Mouse (Mus musculus) hindbrain, embryonic 14.5 days (tissue): ENCODE measurements around the gene Pecam1. TPM values are rescaled to one million over a fixed set of nuclear protein-coding genes. Genes with fewer than 3 reads are reported as not detected.
A peak's percentile ranks its signal among the peaks of the same experiment; 100 is the strongest.
"Not testable (repeated sequence)": the region's sequence is repeated elsewhere in the genome, so short reads cannot be mapped to it uniquely, and the experiment has no call there.

Source experiments
- ATAC-seq: fragments of 200-750 bp; cut with Nextera tagmentation; 2 replicates; pipeline ENCODE4 v1.8.0; 2017; ENCODE audit warnings: moderate number of reproducible peaks, mild to moderate bottlenecking, moderate TSS enrichment, moderate library complexity; ENCODE audit not compliant: low FRiP score
- DNase-seq: peaks from one replicate; pipeline ENCODE4 v3.0.0-alpha.2; 2015; ENCODE audit warnings: low spot score
- H3K27ac ChIP-seq: fragments of 300-500 bp; sonication (generic); 2 replicates; pipeline ENCODE4 v1.5.1; 2014; ENCODE audit warnings: mild to moderate bottlenecking, moderate library complexity
- H3K27me3 ChIP-seq: fragments of 300-500 bp; sonication (generic); 2 replicates; pipeline ENCODE4 v1.6.1; 2014; ENCODE audit warnings: mild to moderate bottlenecking, low read length, mixed read lengths; ENCODE audit not compliant: control insufficient read depth, insufficient read depth
- H3K36me3 ChIP-seq: fragments of 300-500 bp; sonication (generic); replicated peaks from 2 replicates; pipeline ENCODE4 v1.6.1; 2014; ENCODE audit not compliant: control insufficient read depth, insufficient read depth
- H3K4me1 ChIP-seq: fragments of 300-500 bp; sonication (generic); replicated peaks from 2 replicates; pipeline ENCODE4 v1.6.1; 2014; ENCODE audit warnings: antibody characterized with exemption, low read length, mixed read lengths; ENCODE audit not compliant: control insufficient read depth, insufficient read depth
- H3K4me2 ChIP-seq: fragments of 300-500 bp; sonication (generic); replicated peaks from 2 replicates; pipeline ENCODE4 v1.6.1; 2014; ENCODE audit warnings: mild to moderate bottlenecking, moderate library complexity
- H3K4me3 ChIP-seq: fragments of 300-500 bp; sonication (generic); replicated peaks from 2 replicates; pipeline ENCODE4 v1.5.1; 2014; ENCODE audit warnings: mild to moderate bottlenecking, low read length
- H3K9ac ChIP-seq: fragments of 300-500 bp; sonication (generic); 2 replicates; pipeline ENCODE4 v1.6.1; 2014
- H3K9me3 ChIP-seq: fragments of 300-500 bp; sonication (generic); 2 replicates; pipeline ENCODE4 v1.6.1; 2016; ENCODE audit warnings: low read length; ENCODE audit not compliant: control insufficient read depth
- WGBS: fragments of 180-500 bp; shearing (Covaris S2); extraction: QIAGEN DNeasy Blood & Tissue Kit; methylation state at CpG from one replicate; pipeline ENCODE4 v1.1.7; 2014; 5-methylcytosine and 5-hydroxymethylcytosine counted together
- polyA plus RNA-seq: library from polyadenylated mRNA; unstranded; fragments of >200 nt; fragmentation: Nextera tagmentation; extraction: Ambion mirVana; gene quantifications from 2 replicates; pipeline ENCODE4 v1.2.1, GENCODE M21; 2014

The Pecam1 gene
- polyA plus RNA-seq, 1 experiment from 2014 or later = 16.0 TPM

DNA sequence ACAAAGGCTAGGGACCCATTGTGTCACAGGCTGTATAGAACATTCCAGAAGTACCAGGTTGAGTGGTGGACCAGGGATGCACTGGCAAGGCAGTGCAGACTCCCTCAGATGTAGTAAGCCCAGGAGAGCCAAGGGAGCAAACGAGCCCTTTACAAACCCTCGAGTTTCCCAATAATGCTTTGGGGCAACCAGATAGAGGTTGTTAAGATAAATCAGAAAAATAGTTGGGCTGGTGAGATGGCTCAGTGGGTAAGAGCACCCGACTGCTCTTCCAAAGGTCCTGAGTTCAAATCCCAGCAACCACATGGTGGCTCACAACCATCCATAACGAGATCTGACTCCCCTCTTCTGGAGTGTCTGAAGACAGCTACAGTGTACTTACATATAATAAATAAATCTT is 131.7 kb downstream of the Pecam1 start:
- not testable (repeated sequence) for H3K36me3 ChIP-seq, H3K4me1 ChIP-seq, H3K9ac ChIP-seq, ATAC-seq, DNase-seq, H3K4me3 ChIP-seq, H3K27ac ChIP-seq, H3K9me3 ChIP-seq, H3K4me2 ChIP-seq, H3K27me3 ChIP-seq
- WGBS = 96% methylated on average over 3 of the region's 4 CpGs

DNA sequence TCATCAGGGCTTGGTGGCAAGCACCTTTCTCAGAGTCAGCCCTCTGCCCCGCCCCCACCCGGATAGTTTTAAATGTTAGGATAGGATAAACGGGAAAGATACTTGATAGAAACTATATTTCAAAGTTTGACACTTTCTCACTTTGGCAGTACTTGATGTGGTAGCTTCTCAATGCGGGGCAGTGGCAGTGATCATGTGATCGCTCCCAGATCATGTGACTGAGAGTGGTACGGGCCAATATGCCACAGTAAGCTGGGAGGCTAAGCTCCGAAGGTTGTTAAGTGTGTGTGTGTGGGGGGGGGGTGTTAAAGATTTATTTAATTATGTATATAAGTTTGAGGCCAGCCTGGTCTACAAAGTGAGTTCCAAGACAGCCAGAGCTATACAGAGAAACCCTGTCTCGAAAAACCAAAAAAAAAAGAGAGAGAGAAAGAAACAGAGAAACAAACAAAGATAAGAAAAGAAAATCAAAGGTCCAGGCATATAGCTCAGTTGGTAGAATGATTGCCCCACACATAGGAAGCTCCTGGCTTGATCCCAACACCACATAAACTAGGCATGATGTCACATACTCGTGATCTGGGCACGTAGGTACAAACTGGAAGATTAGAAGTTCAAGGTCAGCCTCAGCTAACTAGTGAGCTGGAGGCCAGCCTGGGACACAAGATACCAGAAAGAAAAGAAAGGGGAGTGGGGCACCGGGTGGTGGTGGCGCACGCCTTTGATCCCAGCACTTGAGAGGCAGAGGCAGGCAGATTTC is 132.4 kb downstream of the Pecam1 start:
- no peaks in the 10 kb centered on the region for H3K27me3 ChIP-seq
- DNase-seq (no peak), ATAC-seq (no peak)
- no peak overlapping the region for H3K27ac ChIP-seq
- no peak overlapping the region for H3K9ac ChIP-seq
- H3K4me2 ChIP-seq = no peak overlapping the region
- no peak overlapping the region for H3K4me3 ChIP-seq
- H3K9me3 ChIP-seq = no peaks in the 10 kb centered on the region
- 0 out of 2 replicates have a peak, but pooled peaks cover 3% of the 10 kb centered on the region for H3K4me1 ChIP-seq
- no peaks in the 10 kb centered on the region for H3K36me3 ChIP-seq
- WGBS = 86% methylated on average over 13 of the region's 13 CpGs

DNA sequence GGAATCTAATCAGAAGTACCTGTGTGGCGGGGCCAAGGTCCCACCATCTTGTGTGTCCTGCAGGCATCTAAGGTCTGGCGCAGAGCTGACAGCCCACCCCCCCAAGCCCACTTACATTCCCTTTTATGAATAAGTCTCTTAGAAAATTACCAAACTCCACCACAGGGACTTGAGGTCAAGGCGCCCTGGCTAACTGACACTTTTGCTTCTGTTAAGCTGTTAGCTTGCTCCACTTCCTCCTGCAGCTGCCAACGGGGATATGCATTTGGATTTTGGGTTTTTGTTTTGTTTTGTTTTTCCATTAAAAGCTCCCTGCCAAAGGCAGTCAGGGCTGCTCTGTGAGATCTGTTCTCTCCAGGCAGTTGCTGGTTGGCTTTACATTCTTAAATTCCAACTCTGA is 134.9 kb downstream of the Pecam1 start:
- H3K4me2 ChIP-seq = no peak overlapping the region
- no peak overlapping the region for H3K4me3 ChIP-seq
- H3K27me3 ChIP-seq = no peaks in the 10 kb centered on the region
- DNase-seq = no peak
- no peak overlapping the region for H3K9ac ChIP-seq
- no peaks in the 10 kb centered on the region for H3K36me3 ChIP-seq
- no peak overlapping the region for H3K27ac ChIP-seq
- ATAC-seq = no peak
- WGBS = 80% methylated on average over 4 of the region's 4 CpGs
- peaks cover 19% of the 10 kb centered on the region for H3K4me1 ChIP-seq
- no peaks in the 10 kb centered on the region for H3K9me3 ChIP-seq

DNA sequence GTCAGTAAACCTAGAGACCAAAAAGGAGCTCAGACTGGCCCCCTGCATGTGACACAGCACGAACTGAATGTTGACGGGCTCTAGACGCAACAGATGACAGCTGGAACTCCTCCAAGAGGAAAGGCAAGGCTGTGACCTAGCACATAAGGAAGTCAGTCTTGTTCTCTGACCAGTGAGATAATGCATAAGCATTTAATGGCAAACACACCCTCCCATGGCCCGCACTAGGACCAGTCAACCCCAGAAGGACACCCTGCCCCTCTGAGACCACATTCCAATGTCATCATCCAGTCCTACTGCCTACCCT is 136.1 kb downstream of the Pecam1 start:
- H3K4me2 ChIP-seq = no peak overlapping the region

DNA sequence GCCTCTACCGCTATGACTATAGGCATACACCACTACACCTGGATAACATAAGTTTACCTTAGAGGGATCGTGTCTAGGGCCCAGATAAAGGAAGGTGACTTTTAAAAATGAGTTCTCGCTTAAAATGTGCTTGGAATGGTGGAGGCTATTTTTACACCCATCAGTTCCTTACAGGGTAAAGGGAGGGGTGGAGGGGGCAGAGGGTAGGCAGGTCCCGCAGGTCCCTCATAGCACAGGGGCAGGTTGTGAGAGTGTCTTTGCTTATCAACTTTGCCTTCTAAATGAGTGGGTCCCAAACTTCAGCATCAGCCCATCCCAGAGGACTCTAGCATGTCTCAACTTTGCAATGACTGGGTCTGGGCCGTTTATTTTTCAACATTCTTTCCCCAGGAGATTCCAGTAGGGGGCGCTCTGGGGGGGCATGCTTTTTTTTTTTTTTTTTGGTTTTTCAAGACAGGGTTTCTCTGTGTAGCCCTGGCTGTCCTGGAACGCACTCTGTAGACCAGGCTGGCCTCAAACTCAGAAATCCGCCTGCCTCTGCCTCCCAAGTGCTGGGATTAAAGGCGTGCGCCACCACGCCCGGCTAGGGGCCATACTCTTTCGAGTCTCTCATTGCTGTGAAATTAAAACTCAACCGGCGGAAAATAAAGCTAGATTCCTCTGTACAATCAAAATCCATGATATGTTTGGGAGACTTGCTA is 136.6 kb downstream of the Pecam1 start:
- ATAC-seq = no peak
- peak overlapping the region; percentile 82 for H3K4me2 ChIP-seq
- no peaks in the 10 kb centered on the region for H3K27me3 ChIP-seq
- peak overlapping the region; percentile 82 for H3K27ac ChIP-seq
- peaks cover 19% of the 10 kb centered on the region for H3K4me1 ChIP-seq
- no peaks in the 10 kb centered on the region for H3K36me3 ChIP-seq
- DNase-seq = no peak
- no peaks in the 10 kb centered on the region for H3K9me3 ChIP-seq
- peak overlapping the region; percentile 91 for H3K9ac ChIP-seq
- peak overlapping the region; percentile 99 for H3K4me3 ChIP-seq
- 56% methylated on average over 15 of the region's 15 CpGs for WGBS

More for the DNA sequence above, 136.1 kb downstream of the Pecam1 start:
- WGBS = 74% methylated on average over 4 of the region's 4 CpGs
- no peak overlapping the region for H3K9ac ChIP-seq
- H3K27me3 ChIP-seq = no peaks in the 10 kb centered on the region
- ATAC-seq (no peak), DNase-seq (no peak)
- H3K36me3 ChIP-seq = no peaks in the 10 kb centered on the region
- H3K9me3 ChIP-seq = no peaks in the 10 kb centered on the region
- H3K4me3 ChIP-seq = no peak overlapping the region
- no peak overlapping the region for H3K27ac ChIP-seq
- peaks cover 19% of the 10 kb centered on the region for H3K4me1 ChIP-seq

DNA sequence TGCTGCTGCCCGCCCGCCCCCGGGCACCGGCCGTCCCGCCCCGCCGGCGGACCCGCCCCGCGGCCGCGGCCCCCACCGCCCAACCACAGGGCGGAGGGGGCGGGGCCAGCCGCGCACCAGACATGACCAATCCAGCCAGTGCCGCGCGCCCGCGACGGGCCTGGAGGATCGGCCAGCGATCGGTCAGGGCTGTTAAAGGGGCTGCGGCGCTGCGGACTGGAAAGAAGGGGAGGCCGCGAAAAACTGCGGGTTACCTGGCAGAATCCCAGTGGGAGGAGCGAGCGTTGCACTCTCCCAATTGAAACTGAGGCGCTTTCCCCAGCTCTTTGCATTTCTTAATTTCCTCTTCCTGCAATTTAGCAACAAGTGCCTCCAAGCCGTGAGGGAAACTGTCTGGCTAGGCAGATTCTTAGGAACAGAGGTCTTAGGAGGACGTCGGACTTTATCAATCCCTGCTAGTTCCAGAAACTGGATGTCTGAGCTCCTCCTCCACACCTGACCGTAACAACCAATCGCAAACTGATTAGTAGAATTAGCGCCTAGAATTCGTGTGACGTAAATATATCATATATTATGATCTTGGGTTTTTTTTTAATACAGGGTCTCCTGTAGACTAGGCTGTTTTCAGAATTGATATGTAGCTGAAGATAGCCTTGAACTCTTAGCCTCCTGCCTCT is 137.3 kb downstream of the Pecam1 start, which contains the start of gene Tex2:
Tex2 (minus strand) TSS at position 463 of the 677 bp plus-strand sequence.
- no peaks in the 10 kb centered on the region for H3K27me3 ChIP-seq
- H3K27ac ChIP-seq = peak within 1 kb of the TSS; percentile 82
- H3K4me1 ChIP-seq = peaks cover 19% of the 10 kb centered on the region
- H3K4me3 ChIP-seq = peak within 1 kb of the TSS; percentile 99
- no peaks in the 10 kb centered on the region for H3K9me3 ChIP-seq
- under 1% methylated on average over 32 of the region's 45 CpGs for WGBS
- H3K4me2 ChIP-seq = peak within 1 kb of the TSS; percentile 82
- H3K9ac ChIP-seq = peak within 1 kb of the TSS; percentile 91
- DNase-seq (peak; percentile 90), ATAC-seq (peak; percentile 98)
- no peaks in the 10 kb centered on the region for H3K36me3 ChIP-seq

DNA sequence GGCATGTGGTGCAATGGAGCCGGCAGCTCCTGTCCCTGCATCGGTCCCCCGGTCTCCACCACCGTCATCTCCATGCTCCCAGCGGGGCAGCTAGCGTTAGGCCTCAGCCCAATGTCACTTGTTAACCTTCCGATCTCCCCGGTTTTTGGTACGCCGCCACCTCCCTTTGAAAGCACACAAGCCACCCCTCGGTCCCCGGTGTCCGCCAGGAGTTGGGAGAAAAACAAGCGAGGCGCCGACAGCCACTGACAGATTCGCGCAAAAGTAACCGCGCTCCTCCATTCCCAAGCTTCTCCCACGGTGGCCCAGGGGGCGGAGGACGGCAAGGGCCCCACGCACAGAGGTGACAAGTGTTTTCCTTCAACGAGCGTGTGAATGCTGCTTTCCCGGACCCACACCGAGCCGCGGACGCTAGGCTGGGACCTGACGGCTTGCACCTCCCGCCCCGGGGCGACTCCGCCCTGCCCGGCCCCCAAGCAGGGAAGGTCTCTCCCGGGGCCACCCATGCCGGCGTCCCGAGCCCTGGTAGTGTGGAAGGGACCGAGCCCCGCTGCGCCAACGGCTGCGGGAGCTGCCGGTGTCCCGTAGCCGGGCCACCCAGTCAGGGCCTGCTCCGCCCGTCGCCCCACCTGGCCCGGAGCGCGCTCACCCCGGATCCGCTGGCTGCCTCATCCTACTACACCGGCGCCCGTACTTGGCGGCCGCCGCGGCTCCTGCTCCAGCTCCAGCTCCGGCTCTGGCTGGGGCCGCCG is 138.0 kb downstream of the Pecam1 start:
- WGBS = under 1% methylated on average over 55 of the region's 67 CpGs
- no peak; the same call in 1 of the 2 replicates for ATAC-seq
- Histone ChIP-seq H3K36me3 (no peaks in the 10 kb centered on the region), H3K27ac (peak overlapping the region; percentile 82), H3K9ac (peak overlapping the region; percentile 91), H3K4me2 (peak overlapping the region; percentile 82), H3K9me3 (no peaks in the 10 kb centered on the region), H3K4me3 (peak overlapping the region; percentile 99), H3K4me1 (peaks cover 19% of the 10 kb centered on the region), H3K27me3 (no peaks in the 10 kb centered on the region)
- DNase-seq = no peak

DNA sequence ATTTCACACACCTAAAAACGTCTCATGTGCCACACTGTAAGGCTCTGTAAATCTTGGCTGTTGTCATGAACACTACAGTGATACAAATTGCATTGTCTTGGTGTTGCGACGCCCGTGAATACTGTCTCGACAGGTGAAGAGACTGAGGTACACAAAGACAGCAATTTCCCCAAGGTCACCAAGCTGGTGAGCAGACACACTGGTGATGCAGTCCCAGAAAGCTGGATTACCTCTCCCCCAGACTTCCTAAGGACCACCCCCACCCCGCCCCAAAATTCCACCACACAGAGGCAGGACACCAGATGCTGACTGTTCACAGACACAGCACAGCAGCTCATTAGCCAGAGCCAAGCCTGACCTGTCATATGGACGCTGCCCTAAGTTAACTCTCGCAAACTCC is 140.7 kb downstream of the Pecam1 start:
- Histone ChIP-seq H3K36me3 (no peaks in the 10 kb centered on the region), H3K9ac (no peak overlapping the region), H3K27me3 (no peaks in the 10 kb centered on the region), H3K4me2 (no peak overlapping the region), H3K4me1 (peaks cover 19% of the 10 kb centered on the region), H3K4me3 (no peak overlapping the region), H3K9me3 (no peaks in the 10 kb centered on the region), H3K27ac (no peak overlapping the region)
- DNase-seq (no peak), ATAC-seq (no peak)
- 79% methylated on average over 8 of the region's 8 CpGs for WGBS

DNA sequence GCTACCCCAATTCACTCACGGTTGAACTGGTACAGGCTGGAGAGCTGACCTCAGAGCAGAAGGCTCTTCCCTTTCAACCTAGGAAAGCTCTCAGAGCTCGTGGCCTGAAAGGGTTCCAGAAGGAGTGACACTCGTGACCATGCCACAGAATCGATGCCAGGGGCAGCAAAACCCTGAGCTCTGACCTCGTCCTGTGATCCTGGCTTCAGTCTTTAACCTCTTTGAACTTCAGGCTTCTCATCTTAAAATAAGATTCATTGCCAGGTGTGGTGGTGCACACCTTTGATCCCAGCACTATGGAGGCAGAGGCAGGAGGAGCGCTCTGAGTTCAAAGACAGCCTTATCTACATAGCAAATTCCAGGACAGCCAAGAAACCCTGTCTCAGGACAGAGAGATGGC is 143.1 kb downstream of the Pecam1 start:
- WGBS = 72% methylated on average over 6 of the region's 6 CpGs
- ATAC-seq (no peak), DNase-seq (no peak)
- Histone ChIP-seq H3K27me3 (no peaks in the 10 kb centered on the region), H3K4me2 (no peak overlapping the region), H3K4me1 (peaks cover 16% of the 10 kb centered on the region), H3K36me3 (no peaks in the 10 kb centered on the region), H3K9ac (no peak overlapping the region), H3K4me3 (no peak overlapping the region), H3K27ac (no peak overlapping the region), H3K9me3 (no peaks in the 10 kb centered on the region)
